10 mouse cellular contexts compared by ENCODE assay signal in the genomic region with DNA sequence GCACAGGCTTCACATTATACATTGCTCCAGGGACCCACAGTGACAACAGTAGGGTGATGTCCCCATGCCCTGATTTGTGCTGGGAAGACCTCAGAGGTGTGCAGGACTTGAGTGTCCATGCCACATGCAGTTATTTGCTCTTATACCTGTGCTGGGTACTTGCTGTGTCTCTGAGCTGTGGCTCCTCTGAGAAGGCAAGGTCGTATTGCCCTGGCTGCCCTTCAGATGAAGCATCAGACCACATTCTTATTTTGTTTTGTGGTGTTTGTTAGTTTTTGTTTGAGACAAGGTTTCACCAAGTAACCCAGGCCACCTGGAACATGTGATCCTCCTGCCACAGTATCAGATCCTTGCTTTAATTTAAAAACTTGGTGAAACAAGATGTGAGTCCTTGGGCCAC. TPM values are rescaled to one million over a fixed set of nuclear protein-coding genes. Genes with fewer than 3 reads are reported as not detected.
"Had no signal": no experiment of that assay in that cellular context is flagged by ENCODE, and none has a peak within 500 bp of the region (broad histone marks: within the 10 kb centered on the region; RNA-seq: fewer than 3 reads in every experiment).

No protein-coding gene starts in this region.

- DNase-seq: gastrocnemius, postnatal 25 days; heart, adult 18-20 months; heart, postnatal 10 days; kidney, adult 18-20 months; kidney, adult 8-10 months; kidney, postnatal 10 days; kidney, postnatal 25 days; kidney, postnatal 4 days; liver, embryonic 13.5 days had no signal

RNA-seq across cellular contexts. Expression of a gene that starts 33.1 kb away (rescaled TPM):
- total RNA-seq: hematopoietic stem cell, adult 5-6 weeks had no signal
